Mouse (Mus musculus): ENCODE measurements around the gene Kyat1.

GRCm38 (mm10) chr2:30242509-30242908, 36.9 kb upstream of the Kyat1 start:
- TF ChIP-seq POLR2A (IDR thresholded peaks at IDR 0.05; ENCODE audit: borderline replicate concordance, insufficient read depth, low read length) (no peak), CTCF (IDR thresholded peaks at IDR 0.05; ENCODE audit: borderline replicate concordance, insufficient read depth, low read depth, low read length) (no peak)
